Mouse (Mus musculus) liver, embryonic 12.5 days (tissue): Measurements from ENCODE around the gene Plcb4. TPM values are rescaled to one million over a fixed set of nuclear protein-coding genes. Genes with fewer than 3 reads are reported as not detected.
A peak's percentile ranks its signal among the peaks of the same experiment; 100 is the strongest.

Experiments
- ATAC-seq: fragments of 200-750 bp; cut with Nextera tagmentation; 2 replicates; pipeline ENCODE4 v1.8.0; 2017; ENCODE audit warnings: moderate number of reproducible peaks, mild to moderate bottlenecking, moderate library complexity
- H3K27ac ChIP-seq: fragments of 300-500 bp; sonication (generic); 2 replicates; pipeline ENCODE4 v1.5.1; 2016; ENCODE audit warnings: mild to moderate bottlenecking
- H3K27me3 ChIP-seq: fragments of 300-500 bp; sonication (generic); replicated peaks from 2 replicates; pipeline ENCODE4 v1.6.1; 2016; ENCODE audit warnings: mild to moderate bottlenecking, moderate library complexity
- H3K36me3 ChIP-seq: fragments of 300-500 bp; sonication (generic); 2 replicates; pipeline ENCODE4 v1.6.1; 2016; ENCODE audit warnings: mild to moderate bottlenecking, moderate library complexity
- H3K4me1 ChIP-seq: fragments of 300-500 bp; sonication (generic); 2 replicates; pipeline ENCODE4 v1.6.1; 2016
- H3K4me2 ChIP-seq: fragments of 300-500 bp; sonication (generic); 2 replicates; pipeline ENCODE4 v1.6.1; 2016; ENCODE audit warnings: mild to moderate bottlenecking, moderate library complexity
- H3K4me3 ChIP-seq: fragments of 300-500 bp; sonication (generic); 2 replicates; pipeline ENCODE4 v1.5.1; 2016; ENCODE audit warnings: mild to moderate bottlenecking, moderate library complexity
- H3K9ac ChIP-seq: fragments of 300-500 bp; sonication (generic); 2 replicates; pipeline ENCODE4 v1.6.1; 2016; ENCODE audit warnings: mild to moderate bottlenecking, moderate library complexity
- H3K9me3 ChIP-seq: fragments of 300-500 bp; sonication (generic); replicated peaks from 2 replicates; pipeline ENCODE4 v1.6.1; 2016; ENCODE audit warnings: mild to moderate bottlenecking, moderate library complexity
- WGBS: fragments of 180-500 bp; shearing (Covaris S2); methylation state at CpG from one replicate; pipeline ENCODE4 v1.1.7; 2016; ENCODE audit not compliant: insufficient replicate concordance; 5-methylcytosine and 5-hydroxymethylcytosine counted together
- polyA plus RNA-seq: library from polyadenylated mRNA; unstranded; fragments of >200 nt; fragmentation: Nextera tagmentation; extraction: Ambion mirVana; gene quantifications from 2 replicates; pipeline ENCODE4 v1.2.1, GENCODE M21; 2016

Gene Plcb4
- polyA plus RNA-seq, 1 experiment from 2014 or later, result 5.8 TPM

GRCm38 (mm10) chr2:135773194-135773972 is 114.6 kb downstream of the Plcb4 start:
- WGBS, result 37% methylated on average over 10 of the region's 10 CpGs
- no peak for ATAC-seq
- H3K9ac ChIP-seq, result no peak overlapping the region
- H3K4me3 ChIP-seq, result no peak overlapping the region
- no peak overlapping the region for H3K4me2 ChIP-seq
- no peak overlapping the region for H3K27ac ChIP-seq
- 0 out of 2 replicates have a peak, but pooled peaks cover 3% of the 10 kb centered on the region for H3K4me1 ChIP-seq
- H3K27me3 ChIP-seq, result no peaks in the 10 kb centered on the region
- H3K9me3 ChIP-seq, result no peaks in the 10 kb centered on the region
- H3K36me3 ChIP-seq, result no peaks in the 10 kb centered on the region

- Histone ChIP-seq H3K4me3 (no peak overlapping the region), H3K4me1 (0 out of 2 replicates have a peak, but pooled peaks cover 3% of the 10 kb centered on the region), H3K9me3 (no peaks in the 10 kb centered on the region), H3K27ac (no peak overlapping the region), H3K4me2 (no peak overlapping the region), H3K9ac (no peak overlapping the region), H3K27me3 (no peaks in the 10 kb centered on the region), H3K36me3 (no peaks in the 10 kb centered on the region)
- 44% methylated on average over 4 of the region's 4 CpGs for WGBS
- no peak for ATAC-seq
Measured at GRCm38 (mm10) chr2:135775026-135775425, 116.2 kb downstream of the Plcb4 start.

- H3K27me3 ChIP-seq, result no peaks in the 10 kb centered on the region
- no peaks in the 10 kb centered on the region for H3K36me3 ChIP-seq
- H3K4me2 ChIP-seq, result no peak overlapping the region
- WGBS, result 72% methylated on average over 4 of the region's 4 CpGs
- no peak overlapping the region for H3K4me3 ChIP-seq
- no peak overlapping the region for H3K9ac ChIP-seq
- H3K9me3 ChIP-seq, result no peaks in the 10 kb centered on the region
- no peak overlapping the region for H3K27ac ChIP-seq
- H3K4me1 ChIP-seq, result 0 out of 2 replicates have a peak, but pooled peaks cover 3% of the 10 kb centered on the region
- ATAC-seq, result no peak
Measured at GRCm38 (mm10) chr2:135776131-135776775, 117.4 kb downstream of the Plcb4 start.

- no peak overlapping the region for H3K27ac ChIP-seq
- no peak overlapping the region for H3K4me2 ChIP-seq
- no peaks in the 10 kb centered on the region for H3K4me1 ChIP-seq
- H3K36me3 ChIP-seq, result no peaks in the 10 kb centered on the region
- H3K9me3 ChIP-seq, result no peaks in the 10 kb centered on the region
- no peak overlapping the region for H3K9ac ChIP-seq
- no peak for ATAC-seq
- no peak overlapping the region for H3K4me3 ChIP-seq
- WGBS, result 59% methylated on average over 6 of the region's 6 CpGs
- H3K27me3 ChIP-seq, result no peaks in the 10 kb centered on the region
Measured at GRCm38 (mm10) chr2:135781391-135781790, 122.6 kb downstream of the Plcb4 start.

- Histone ChIP-seq H3K9me3 (no peaks in the 10 kb centered on the region), H3K4me2 (no peak overlapping the region), H3K4me1 (no peaks in the 10 kb centered on the region), H3K27me3 (no peaks in the 10 kb centered on the region), H3K9ac (no peak overlapping the region), H3K27ac (no peak overlapping the region), H3K4me3 (no peak overlapping the region), H3K36me3 (no peaks in the 10 kb centered on the region)
- 78% methylated on average over 6 of the region's 6 CpGs for WGBS
- ATAC-seq, result no peak
Measured at GRCm38 (mm10) chr2:135787415-135787814, 128.6 kb downstream of the Plcb4 start.

- Histone ChIP-seq H3K4me3 (no peak overlapping the region), H3K4me1 (no peaks in the 10 kb centered on the region), H3K4me2 (no peak overlapping the region), H3K27me3 (no peaks in the 10 kb centered on the region), H3K9ac (no peak overlapping the region), H3K9me3 (no peaks in the 10 kb centered on the region), H3K36me3 (no peaks in the 10 kb centered on the region), H3K27ac (no peak overlapping the region)
- 80% methylated on average over 4 of the region's 4 CpGs for WGBS
- ATAC-seq, result no peak
Measured at GRCm38 (mm10) chr2:135792907-135793306, 134.1 kb downstream of the Plcb4 start.

- no peak for ATAC-seq
- Histone ChIP-seq H3K4me1 (no peaks in the 10 kb centered on the region), H3K27ac (no peak overlapping the region), H3K9ac (no peak overlapping the region), H3K4me3 (no peak overlapping the region), H3K9me3 (no peaks in the 10 kb centered on the region), H3K4me2 (no peak overlapping the region), H3K36me3 (no peaks in the 10 kb centered on the region), H3K27me3 (no peaks in the 10 kb centered on the region)
- WGBS, result 31% methylated on average over 5 of the region's 5 CpGs
Measured at GRCm38 (mm10) chr2:135796684-135797083, 137.9 kb downstream of the Plcb4 start.

- Histone ChIP-seq H3K27ac (0 out of 2 replicates have a peak overlapping the region, but pooled peaks have one; percentile 30), H3K4me3 (no peak overlapping the region), H3K36me3 (no peaks in the 10 kb centered on the region), H3K4me2 (no peak overlapping the region), H3K9ac (no peak overlapping the region), H3K4me1 (no peaks in the 10 kb centered on the region), H3K9me3 (no peaks in the 10 kb centered on the region), H3K27me3 (no peaks in the 10 kb centered on the region)
- no peak for ATAC-seq
- 34% methylated on average over 5 of the region's 5 CpGs for WGBS
Measured at GRCm38 (mm10) chr2:135797677-135798546, 139.1 kb downstream of the Plcb4 start.

GRCm38 (mm10) chr2:135799149-135799770 is 140.4 kb downstream of the Plcb4 start:
- ATAC-seq, result peak; percentile 40; the same call in 1 of the 2 replicates

GRCm38 (mm10) chr2:135800385-135800784 is 141.6 kb downstream of the Plcb4 start:
- H3K4me3 ChIP-seq, result no peak overlapping the region
- no peaks in the 10 kb centered on the region for H3K36me3 ChIP-seq
- no peak for ATAC-seq
- no peaks in the 10 kb centered on the region for H3K4me1 ChIP-seq
- H3K27me3 ChIP-seq, result no peaks in the 10 kb centered on the region
- no peak overlapping the region for H3K4me2 ChIP-seq
- no peak overlapping the region for H3K9ac ChIP-seq
- WGBS, result 75% methylated on average over 6 of the region's 6 CpGs
- H3K27ac ChIP-seq, result no peak overlapping the region
- H3K9me3 ChIP-seq, result no peaks in the 10 kb centered on the region

More at GRCm38 (mm10) chr2:135799149-135799770, 140.4 kb downstream of the Plcb4 start:
- Histone ChIP-seq H3K4me1 (no peaks in the 10 kb centered on the region), H3K9me3 (no peaks in the 10 kb centered on the region), H3K9ac (no peak overlapping the region), H3K27me3 (no peaks in the 10 kb centered on the region), H3K27ac (no peak overlapping the region), H3K4me2 (no peak overlapping the region), H3K4me3 (no peak overlapping the region), H3K36me3 (no peaks in the 10 kb centered on the region)
- 52% methylated on average over 10 of the region's 10 CpGs for WGBS

GRCm38 (mm10) chr2:135802878-135803450 is 144.2 kb downstream of the Plcb4 start:
- H3K4me3 ChIP-seq, result no peak overlapping the region
- 75% methylated on average over 9 of the region's 9 CpGs for WGBS
- H3K4me2 ChIP-seq, result no peak overlapping the region
- no peaks in the 10 kb centered on the region for H3K4me1 ChIP-seq
- ATAC-seq, result no peak
- no peaks in the 10 kb centered on the region for H3K27me3 ChIP-seq
- no peak overlapping the region for H3K9ac ChIP-seq
- no peaks in the 10 kb centered on the region for H3K36me3 ChIP-seq
- H3K9me3 ChIP-seq, result no peaks in the 10 kb centered on the region
- H3K27ac ChIP-seq, result no peak overlapping the region
